Mouse (Mus musculus): ENCODE results near the gene Resp18.
A peak's percentile ranks its signal among the peaks of the same experiment; 100 is the strongest.

DNA sequence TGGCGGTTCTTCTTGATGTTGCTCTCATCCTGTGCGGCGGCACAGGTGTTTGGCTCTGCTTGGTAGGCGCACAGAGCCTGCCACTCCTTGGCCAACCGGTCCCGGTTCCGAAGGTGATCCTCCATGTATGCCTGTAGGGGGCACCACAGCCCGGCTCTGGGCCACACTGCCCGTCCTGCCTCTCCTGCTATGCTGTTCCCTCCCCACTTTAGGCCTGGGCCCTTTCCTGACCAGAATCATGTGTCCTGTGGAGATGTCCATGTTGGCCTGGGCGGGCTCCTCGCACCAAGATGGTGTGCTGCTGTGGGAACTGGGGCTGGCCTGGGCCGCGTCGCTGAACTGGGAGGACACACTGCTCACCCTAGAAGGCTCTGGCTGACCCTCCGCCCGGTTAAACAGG lies 25.2 kb downstream of the Resp18 start:
- TF ChIP-seq CTCF (IDR thresholded peaks at IDR 0.05; ENCODE audit: low read depth) (peak; percentile 38), EP300 (IDR thresholded peaks at IDR 0.05; ENCODE audit: low read depth) (no peak)

All from liver, postnatal 0 days (tissue).